Mouse (Mus musculus) cerebellum, adult 2 months (tissue): ENCODE results near the gene Adamtsl1. TPM values are rescaled to one million over a fixed set of nuclear protein-coding genes. Genes with fewer than 3 reads are reported as not detected.

Source experiments
- DNase-seq, 2 experiments: peaks; one replicate each; pipeline ENCODE4 v3.0.0; 2021
- H3K27ac ChIP-seq: fragments of 200-500 bp; 2 replicates; pipeline ENCODE4 v1.5.1; 2012; ENCODE audit warnings: low read length, control low read depth, inconsistent platforms; ENCODE audit not compliant: insufficient read depth
- H3K27me3 ChIP-seq: fragments of 200-500 bp; 2 replicates; pipeline ENCODE4 v1.6.1; 2012; ENCODE audit warnings: inconsistent platforms, mild to moderate bottlenecking, low read length, moderate library complexity; ENCODE audit not compliant: control insufficient read depth, insufficient read depth
- H3K4me1 ChIP-seq: fragments of 200-500 bp; 2 replicates; pipeline ENCODE4 v1.6.1; 2011; ENCODE audit warnings: low read length; ENCODE audit not compliant: control insufficient read depth, insufficient read depth
- H3K4me3 ChIP-seq: fragments of 200-500 bp; replicated peaks from 2 replicates; pipeline ENCODE3; 2011; ENCODE audit warnings: mild to moderate bottlenecking, low read depth, low read length, control low read depth; ENCODE audit not compliant: insufficient read depth
- CTCF ChIP-seq: fragments of 200-500 bp; IDR thresholded peaks from 2 replicates; pipeline ENCODE4 v1.5.1; 2011; ENCODE audit warnings: low read depth, mild to moderate bottlenecking, control low read depth, low read length, moderate library complexity, borderline replicate concordance; ENCODE audit not compliant: insufficient read depth
- POLR2A ChIP-seq: fragments of 200-500 bp; IDR thresholded peaks from 2 replicates; pipeline ENCODE4 v1.6.1; 2011; ENCODE audit warnings: low read length, control low read depth, borderline replicate concordance; ENCODE audit not compliant: insufficient read depth
- WGBS: fragments of 180-500 bp; shearing (Covaris S2); methylation state at CpG from one replicate; pipeline ENCODE4 v1.1.7; 2018; 5-methylcytosine and 5-hydroxymethylcytosine counted together
- polyA plus RNA-seq: library from polyadenylated mRNA; depleted of rRNA; stranded (reverse); fragments of >200 nt; gene quantifications from 2 replicates; pipeline ENCODE4 v1.2.3, GENCODE M21; 2012

Adamtsl1 gene
- polyA plus RNA-seq, 1 experiment: 3.3 TPM

- Histone ChIP-seq H3K27ac (no peak overlapping the region), H3K4me3 (no peak overlapping the region), H3K27me3 (no peaks in the 10 kb centered on the region), H3K4me1 (peaks cover 2% of the 10 kb centered on the region)
- WGBS: 70% methylated on average over 2 of the region's 2 CpGs
- no peak for TF ChIP-seq POLR2A
- TF ChIP-seq CTCF: no peak
- DNase-seq: no peak
Observed at GRCm38 (mm10) chr4:86383124-86383523, 869.2 kb downstream of the Adamtsl1 start.

- WGBS: 66% methylated on average over 6 of the region's 6 CpGs
- H3K27ac ChIP-seq: no peak overlapping the region
- no peaks in the 10 kb centered on the region for H3K27me3 ChIP-seq
Observed at GRCm38 (mm10) chr4:86385121-86385520, 871.1 kb downstream of the Adamtsl1 start.

GRCm38 (mm10) chr4:86388430-86388829 lies 874.5 kb downstream of the Adamtsl1 start:
- Histone ChIP-seq H3K4me3 (no peak overlapping the region), H3K27me3 (no peaks in the 10 kb centered on the region), H3K4me1 (peaks cover 7% of the 10 kb centered on the region), H3K27ac (no peak overlapping the region)
- peak; percentile 24 to 45 for DNase-seq
- TF ChIP-seq CTCF (no peak), POLR2A (no peak)
- 24% methylated on average over 5 of the region's 5 CpGs for WGBS

More at GRCm38 (mm10) chr4:86385121-86385520, 871.1 kb downstream of the Adamtsl1 start:
- H3K4me1 ChIP-seq: peaks cover 7% of the 10 kb centered on the region
- TF ChIP-seq POLR2A (no peak), CTCF (no peak)
- DNase-seq: no peak
- no peak overlapping the region for H3K4me3 ChIP-seq

- no peak overlapping the region for H3K27ac ChIP-seq
- no peak for TF ChIP-seq POLR2A
- no peak overlapping the region for H3K4me3 ChIP-seq
- WGBS: 78% methylated on average over 3 of the region's 3 CpGs
- H3K4me1 ChIP-seq: peaks cover 7% of the 10 kb centered on the region
- DNase-seq: no peak
- no peaks in the 10 kb centered on the region for H3K27me3 ChIP-seq
Observed at GRCm38 (mm10) chr4:86391176-86391575, 877.2 kb downstream of the Adamtsl1 start.

GRCm38 (mm10) chr4:86395636-86396035 lies 881.7 kb downstream of the Adamtsl1 start:
- no peaks in the 10 kb centered on the region for H3K27me3 ChIP-seq
- H3K27ac ChIP-seq: no peak overlapping the region
- WGBS: 86% methylated on average over 6 of the region's 6 CpGs
- no peak for TF ChIP-seq POLR2A
- no peak for TF ChIP-seq CTCF
- no peak for DNase-seq
- H3K4me1 ChIP-seq: no peaks in the 10 kb centered on the region
- no peak overlapping the region for H3K4me3 ChIP-seq

- no peak for DNase-seq
Observed at GRCm38 (mm10) chr4:86396672-86397288, 882.8 kb downstream of the Adamtsl1 start.

GRCm38 (mm10) chr4:86397470-86397869 lies 883.5 kb downstream of the Adamtsl1 start:
- Histone ChIP-seq H3K4me3 (no peak overlapping the region), H3K27me3 (no peaks in the 10 kb centered on the region), H3K4me1 (no peaks in the 10 kb centered on the region), H3K27ac (no peak overlapping the region)
- no peak for DNase-seq
- TF ChIP-seq CTCF (no peak), POLR2A (no peak)
- 83% methylated on average over 2 of the region's 2 CpGs for WGBS

More at GRCm38 (mm10) chr4:86396672-86397288, 882.8 kb downstream of the Adamtsl1 start:
- Histone ChIP-seq H3K27me3 (no peaks in the 10 kb centered on the region), H3K27ac (no peak overlapping the region), H3K4me3 (no peak overlapping the region), H3K4me1 (no peaks in the 10 kb centered on the region)
- 72% methylated on average over 7 of the region's 7 CpGs for WGBS
- TF ChIP-seq CTCF (no peak), POLR2A (no peak)

GRCm38 (mm10) chr4:86401116-86401515 lies 887.1 kb downstream of the Adamtsl1 start:
- Histone ChIP-seq H3K27ac (no peak overlapping the region), H3K27me3 (no peaks in the 10 kb centered on the region), H3K4me3 (no peak overlapping the region), H3K4me1 (no peaks in the 10 kb centered on the region)
- TF ChIP-seq CTCF (no peak), POLR2A (no peak)
- 30% methylated on average over 3 of the region's 3 CpGs for WGBS
- DNase-seq: no peak
